Mouse (Mus musculus) right cerebral cortex, adult 18-20 months (tissue): ENCODE data around the gene F2r.

ENCODE experiments used
- DNase-seq: peaks from one replicate; pipeline ENCODE4 v3.0.0; 2022; ENCODE audit warnings: mixed read lengths

The F2r gene

DNA sequence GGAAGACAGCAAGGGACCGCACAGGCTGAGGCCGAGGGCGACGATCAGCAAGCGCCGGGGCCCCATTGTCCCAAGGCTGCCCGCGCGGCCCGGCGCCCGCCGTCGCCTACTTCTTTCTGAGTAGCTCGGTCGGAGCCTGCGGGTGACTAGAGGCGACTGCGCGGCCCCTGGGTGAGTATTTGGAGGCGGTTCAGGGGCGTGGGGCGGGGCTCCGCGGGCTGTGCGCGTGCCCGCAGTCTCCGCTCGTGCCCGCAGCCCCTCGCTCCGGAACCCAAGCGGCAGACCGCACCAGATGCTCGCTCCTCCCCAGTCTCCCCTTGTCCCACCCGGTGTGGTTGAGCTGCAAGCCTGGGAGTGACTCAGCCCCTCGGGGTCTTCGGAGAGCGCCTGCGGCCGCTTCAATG lies at the start of gene F2r:
Gene F2r, minus strand, starts transcription at position 179 of the 404 bp plus-strand sequence.
- DNase-seq, result peak; percentile 44

DNA sequence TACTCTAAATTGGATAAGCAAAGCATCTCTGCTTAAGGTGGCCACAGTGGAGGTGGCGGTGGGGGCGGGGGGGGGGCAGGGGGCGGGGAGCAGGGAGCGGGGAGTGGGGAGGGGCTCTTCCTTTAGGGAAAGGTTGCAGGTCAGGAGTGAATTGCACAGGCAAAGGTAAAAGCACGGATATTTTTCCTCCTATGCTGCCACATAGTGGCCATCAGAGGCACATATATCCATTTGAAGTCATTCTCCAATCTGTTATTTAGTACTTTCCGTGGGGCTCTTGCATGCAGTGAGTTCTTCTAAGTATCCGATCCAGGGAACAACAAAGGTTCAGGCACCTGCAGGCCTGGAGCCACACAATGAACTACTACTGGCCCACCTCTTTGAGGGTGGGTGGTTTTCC lies 49.0 kb upstream of the F2r start:
- DNase-seq, result no peak

DNA sequence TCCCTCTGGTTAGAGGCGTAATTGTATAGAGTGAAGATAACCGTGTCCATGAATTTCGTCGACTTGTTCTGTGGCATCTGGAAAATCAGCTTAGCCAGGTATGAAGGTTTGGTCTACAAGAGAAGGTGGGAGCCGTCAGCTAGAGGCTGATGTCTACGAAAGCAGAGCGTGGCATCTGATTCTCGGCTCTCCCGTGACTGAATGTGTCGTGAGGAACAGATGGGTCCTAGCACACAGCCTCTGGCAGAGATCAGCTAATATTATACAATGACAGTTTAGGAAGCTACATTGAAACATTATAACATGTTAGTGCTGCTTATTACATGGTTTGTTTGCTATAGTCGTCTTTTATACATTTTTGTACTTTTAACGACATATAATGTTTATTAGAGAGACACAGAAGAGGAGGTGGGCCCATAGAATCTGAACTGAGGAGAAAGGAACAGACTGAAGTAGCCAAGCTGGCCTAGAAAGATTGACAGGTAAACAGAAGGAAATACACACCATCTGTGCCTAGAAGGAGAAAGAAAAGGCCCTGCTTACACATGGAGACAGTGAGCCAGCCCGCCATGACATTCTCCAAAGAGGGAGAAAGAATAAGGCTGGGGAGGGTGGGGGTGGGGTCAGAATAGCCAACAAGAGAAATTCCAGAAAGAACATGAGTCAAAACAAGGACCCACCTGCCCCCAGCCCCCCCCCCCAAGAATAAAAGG lies 47.5 kb upstream of the F2r start:
- DNase-seq, result no peak

DNA sequence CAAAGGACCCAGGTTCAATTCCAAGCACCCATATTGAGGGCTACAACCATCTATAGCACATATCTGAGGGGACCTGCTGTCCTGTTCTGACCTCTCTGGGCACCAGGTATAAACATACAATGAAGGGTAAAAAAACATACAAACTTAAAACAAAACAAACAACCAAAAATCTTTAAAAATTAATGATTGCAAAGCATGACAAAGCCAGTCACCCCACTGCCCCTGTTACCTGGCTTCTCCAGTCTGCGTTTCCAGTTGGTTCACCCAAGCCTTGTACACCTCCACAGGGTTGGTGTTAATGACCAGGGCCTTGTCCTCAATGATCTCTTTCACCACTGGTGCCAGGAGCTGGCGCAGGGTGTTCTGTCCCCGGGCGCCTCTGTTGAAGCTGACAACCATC lies 45.5 kb upstream of the F2r start:
- no peak for DNase-seq

DNA sequence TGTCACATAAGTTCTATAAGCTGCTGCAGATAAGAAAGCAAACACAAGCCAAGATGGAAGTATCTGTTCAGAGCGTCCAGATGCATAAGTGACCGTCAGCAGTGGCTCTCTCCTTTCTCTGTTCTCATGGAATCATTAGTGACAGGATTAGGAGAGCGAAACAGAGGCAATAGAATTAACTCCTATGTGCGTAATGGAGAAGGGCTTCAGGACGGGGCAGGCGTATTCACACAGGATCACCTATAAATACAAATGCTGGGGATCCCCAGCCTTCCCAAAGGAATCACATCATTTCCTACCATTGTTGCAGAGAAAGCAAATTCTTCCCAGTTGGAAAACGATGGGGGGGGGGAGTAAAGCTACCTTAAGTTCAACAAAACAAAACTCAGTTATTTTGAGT lies 41.1 kb upstream of the F2r start:
- no peak for DNase-seq

DNA sequence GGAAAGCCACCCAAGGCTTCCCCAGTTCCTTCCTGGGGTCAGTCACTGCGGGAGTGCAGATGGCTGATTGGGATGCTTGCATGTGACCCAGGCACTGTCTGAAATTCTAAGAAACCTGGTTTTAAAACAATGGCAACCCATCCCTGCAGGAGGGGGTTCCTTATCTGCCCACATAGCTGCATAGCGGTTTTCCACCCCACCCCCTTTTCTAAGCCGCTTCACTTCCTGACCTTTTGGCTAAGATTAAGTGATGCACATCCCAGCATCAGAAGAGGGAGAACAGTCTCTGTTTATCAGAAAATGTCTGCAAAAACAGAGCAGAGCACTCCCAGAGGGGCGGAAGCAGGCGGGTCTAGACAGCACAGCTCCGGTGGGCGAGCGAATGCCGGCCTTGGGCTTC lies 38.9 kb upstream of the F2r start:
- DNase-seq, result no peak

DNA sequence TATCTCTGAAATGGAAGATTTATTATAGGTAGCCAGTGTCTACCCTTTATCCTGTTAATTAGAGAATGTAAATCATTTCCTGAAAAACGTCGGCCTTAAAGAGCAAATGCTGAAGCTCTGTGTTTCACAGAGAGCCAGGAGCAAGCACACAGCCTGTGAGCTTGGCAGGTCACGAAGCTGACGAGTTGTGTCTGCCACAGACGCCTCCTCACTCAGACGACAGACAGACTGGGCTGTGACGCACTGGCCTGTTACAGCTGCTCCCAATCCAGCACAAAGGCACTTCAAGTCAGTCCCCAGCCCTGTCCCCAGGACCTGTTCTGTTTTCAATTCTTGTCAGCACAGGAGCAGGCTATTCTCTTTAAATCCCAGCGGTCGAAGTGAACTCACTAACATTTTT lies 37.0 kb upstream of the F2r start:
- DNase-seq, result peak; percentile 41

DNA sequence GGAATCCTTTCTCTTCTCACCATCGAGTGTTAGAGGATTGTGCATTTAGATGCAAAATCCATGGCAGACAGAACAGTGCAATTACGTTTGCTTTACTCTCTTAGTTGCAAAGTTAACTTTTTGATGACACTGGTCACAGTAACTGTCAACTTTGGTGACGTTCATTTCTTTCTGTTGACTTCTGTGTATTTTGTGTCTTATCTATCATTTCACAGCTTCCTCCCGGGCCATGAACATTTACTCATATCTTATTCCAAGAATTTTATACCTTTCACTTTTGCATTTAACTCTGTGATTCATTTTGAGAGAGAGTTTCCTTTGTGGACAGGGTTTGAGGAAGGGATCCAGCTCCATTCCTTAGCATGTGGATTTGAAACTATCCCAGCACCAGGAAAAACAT lies 35.4 kb upstream of the F2r start:
- DNase-seq, result no peak

DNA sequence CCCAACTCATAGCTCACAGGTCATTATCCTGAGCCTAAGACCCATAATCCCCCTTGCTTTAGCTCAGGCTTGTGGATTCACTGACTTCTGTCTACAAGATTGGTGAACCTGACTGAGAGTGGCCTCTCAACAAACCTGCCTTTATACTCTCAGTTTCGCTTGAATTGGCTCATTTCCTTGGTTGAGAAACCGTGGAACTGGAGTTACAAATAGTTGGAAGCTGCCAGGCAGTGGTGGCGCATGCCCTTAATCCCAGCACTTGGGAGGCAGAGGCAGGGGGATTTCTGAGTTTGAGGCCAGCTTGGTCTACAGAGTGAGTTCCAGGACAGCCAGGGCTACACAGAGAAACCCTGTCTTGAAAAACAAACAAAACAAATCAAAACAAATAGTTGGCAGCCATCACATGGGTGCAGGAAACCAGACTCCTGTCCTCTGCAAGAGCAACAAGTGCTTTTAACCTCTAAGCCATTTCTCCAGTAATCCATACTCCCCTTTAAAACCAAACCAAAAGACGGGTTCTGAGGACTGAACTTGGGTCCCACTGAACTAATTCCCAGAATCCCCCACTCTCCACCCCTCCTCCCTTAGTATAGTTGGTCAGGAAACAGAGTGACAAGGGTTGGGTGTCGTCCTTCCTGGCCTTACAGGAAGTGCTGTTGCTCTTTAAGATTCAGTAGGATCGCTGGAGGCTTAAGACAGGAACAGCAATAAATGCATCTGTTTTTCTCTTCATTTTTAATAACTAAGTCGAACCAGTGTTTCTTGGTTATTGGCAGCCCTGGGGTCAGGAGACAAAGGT lies 33.8 kb upstream of the F2r start:
- DNase-seq, result no peak

DNA sequence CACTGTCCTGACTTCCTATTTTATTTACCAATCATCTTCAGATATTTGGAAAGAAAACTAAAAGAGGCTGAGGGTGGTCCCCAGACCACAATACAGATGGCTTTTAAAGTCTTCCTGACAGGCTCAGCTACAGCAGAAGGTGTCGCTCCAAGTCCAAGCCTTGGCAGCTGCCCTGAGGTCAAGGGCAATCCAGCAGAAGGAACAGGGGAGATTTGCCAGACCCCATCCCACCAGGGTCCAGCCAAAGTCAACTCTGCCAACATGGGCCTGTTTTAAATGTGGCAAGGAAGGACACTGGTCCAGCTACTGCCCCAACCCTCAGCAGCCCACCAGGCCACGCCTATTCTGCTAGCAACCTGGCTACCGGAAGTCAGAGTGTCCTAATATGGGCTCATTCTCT lies 31.7 kb upstream of the F2r start:
- DNase-seq, result no peak

DNA sequence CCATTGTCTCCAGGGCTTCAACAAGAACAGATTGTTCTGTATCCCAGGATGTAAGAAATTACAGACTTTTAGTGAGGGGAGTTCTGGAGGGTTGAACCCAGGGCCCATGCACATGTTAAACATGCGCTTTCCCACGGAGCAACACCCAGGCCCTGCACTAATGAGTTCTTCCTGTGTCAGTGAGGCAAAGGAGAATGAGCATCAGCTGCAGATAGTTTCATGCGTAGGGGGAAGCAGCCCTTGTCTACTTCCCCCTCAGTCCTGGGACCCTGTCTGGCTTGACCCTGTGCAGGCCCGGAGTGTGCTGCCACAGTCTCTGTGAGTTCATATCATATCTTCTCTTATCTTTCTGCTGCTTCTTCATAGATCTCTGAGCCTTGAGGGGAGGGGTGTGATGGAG lies 29.0 kb upstream of the F2r start:
- DNase-seq, result no peak

DNA sequence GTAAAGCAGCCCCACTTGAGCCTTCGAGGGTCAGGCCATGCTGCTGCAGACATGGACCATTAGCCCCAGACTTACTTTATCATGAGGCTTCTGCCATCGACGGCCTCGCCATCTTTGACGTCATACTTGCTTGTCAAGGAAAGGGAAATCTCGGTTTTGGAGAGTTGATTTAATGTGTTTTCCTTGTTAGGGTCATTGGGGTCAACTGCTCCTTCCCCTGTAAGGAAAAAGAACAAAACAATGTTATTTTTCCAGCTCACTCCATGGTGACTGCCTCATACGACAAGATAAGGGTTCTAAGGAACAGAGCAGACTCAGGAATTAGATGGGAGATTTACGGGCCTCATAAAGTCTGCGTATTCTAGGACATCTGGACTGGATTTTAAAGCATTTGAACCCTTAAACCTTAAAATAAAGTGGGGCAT lies 28.4 kb upstream of the F2r start:
- DNase-seq, result no peak

DNA sequence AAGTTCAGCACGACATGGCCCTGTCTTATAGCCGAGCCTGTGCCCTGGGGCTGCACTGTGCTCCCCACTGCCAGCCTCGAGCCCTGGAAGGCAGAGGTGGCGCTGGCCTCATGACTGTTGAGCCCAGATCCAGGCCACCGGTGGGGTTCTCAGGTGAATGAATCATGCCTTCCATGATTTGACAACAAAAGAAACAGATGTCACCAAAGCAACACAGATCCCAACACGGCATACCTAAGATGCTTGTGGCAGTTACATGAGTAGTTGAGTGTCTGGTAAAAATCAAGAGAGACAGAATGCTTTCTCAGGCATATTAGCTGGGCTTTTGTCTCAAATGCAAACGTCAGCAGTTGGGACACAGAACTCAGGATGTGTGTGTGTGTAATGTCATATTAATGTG lies 25.5 kb upstream of the F2r start:
- no peak for DNase-seq

DNA sequence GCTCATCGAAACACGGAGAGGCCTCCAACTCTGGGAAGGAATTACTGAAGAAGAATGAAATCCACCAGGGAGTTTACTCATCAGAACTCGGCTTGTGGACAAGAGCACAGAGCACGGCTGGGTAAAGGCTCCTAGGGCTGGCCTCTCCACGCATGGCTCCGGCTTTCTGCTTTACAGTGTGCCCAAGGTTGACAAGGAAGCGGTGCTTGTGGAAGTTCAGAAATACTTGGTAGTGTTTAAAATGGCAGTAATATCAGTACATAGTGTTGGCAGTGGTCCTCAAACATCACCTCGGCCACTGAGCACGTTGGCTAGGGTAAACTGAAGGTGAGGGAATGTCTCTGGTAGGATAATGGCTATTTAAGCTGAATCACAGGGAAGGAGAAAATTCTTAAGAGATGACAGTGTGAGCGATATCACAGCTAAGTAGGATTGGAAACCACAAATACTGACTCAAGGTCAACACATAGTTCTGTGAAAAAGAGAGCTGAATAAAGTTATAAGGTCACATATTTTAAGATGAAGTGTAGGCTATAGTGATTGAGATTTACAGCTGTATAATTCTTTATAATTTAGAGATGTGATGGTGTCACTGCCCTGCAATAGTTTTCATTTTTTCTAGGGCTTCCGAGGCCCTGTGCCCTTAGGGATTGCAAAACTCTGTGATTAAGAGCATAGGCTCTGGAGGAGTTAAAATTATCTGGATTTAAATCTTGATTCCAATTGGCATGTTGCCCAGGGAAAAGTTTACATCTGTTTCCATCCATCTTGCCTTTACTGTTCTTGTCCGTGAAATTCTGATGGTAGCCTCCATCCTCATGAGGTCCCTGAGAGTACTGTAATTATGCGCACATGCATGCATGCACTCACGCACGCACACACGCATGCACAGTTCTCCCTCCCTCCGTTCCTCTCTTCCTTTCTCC lies 23.0 kb upstream of the F2r start:
- no peak for DNase-seq

DNA sequence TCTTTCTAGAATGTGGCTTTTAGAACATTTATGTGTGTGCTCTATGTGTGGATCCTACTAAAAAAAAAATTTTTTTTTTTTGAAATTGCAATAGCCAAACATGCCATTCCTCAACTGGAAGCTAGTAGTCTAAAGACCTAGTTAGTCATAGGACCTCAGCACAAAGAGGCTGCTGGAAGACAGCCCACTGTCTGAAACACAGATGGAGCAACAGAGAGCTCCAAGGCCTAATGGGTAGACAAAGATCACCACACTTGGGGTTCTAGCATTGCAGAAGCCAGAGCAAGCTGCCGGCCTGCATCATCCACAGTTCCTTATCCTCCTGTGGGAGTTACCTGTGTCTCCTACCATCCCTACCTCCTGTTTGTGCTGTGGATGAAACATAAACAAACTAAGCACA lies 22.1 kb upstream of the F2r start:
- no peak for DNase-seq

DNA sequence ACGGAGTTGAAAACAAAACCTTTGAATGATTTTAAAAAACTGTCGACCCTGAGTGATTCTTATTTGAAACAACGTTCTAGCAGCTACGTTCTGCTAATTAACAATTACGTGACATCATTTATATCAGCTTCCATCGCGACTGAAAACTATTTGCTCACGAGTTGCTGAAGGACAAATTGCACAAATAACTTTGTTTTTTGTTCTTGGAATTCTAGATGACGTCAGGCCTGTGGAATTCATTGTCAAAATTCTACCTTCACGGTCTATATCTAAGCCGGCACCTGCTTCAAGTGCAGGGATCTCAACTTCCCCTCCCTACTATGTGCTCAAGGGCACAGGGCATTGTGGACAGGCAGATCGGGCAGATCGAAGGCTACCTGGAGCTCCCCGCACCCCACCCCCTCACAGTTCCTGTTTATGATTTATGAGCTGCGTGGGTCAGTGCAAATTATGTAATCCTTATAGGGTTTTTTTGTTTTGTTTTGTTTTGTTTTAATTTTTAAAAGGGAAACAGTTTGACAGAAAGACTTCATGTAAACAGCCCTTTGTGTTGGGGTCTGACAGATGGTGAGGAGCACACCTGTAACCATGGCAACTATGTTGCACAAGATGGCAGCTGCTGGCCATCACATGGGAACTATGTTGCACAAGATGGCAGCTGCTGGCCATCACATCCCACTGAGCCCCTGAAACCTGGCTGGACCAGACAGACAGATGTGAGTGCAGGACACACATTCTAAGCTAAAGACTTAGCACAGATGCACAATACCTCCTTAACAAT lies 21.2 kb upstream of the F2r start:
- no peak for DNase-seq

DNA sequence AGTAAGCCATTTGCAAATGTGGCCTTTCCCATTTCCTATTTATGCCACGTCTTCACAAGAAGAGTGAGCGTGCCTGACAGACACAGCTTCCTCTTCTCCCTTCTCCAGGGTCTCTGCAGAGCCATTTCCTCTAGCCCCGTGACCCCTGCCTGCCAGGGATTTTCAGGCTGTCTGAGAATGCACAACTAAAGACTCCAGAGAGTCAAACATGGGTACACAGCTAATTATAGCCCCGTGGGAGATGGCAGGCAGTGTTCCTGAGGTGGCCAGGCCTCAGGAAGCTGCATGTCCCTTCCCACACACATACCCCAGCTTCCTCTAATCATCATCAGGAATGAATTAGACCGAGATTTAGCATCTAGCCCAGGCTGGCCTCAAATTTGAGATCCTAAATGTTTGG lies 20.6 kb upstream of the F2r start:
- DNase-seq, result no peak

DNA sequence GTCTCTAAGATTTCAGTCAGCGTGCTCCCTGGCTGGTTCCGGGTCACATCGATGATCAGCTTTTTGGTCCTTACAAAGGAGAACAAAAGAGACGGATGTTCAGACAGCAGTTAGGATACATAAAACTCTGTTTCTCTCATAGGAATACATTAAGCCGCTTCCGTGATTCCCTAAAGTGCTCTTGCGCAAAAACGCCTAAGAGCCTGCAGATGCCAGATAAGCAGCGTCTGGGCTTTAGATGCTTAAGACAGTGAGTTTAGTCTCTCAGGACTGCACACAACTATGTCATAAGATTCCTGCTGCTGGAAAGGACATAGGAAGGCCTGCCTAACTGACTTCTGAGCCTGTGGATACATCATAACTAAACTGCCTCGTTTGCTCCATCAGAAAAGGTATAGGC lies 19.4 kb upstream of the F2r start:
- DNase-seq, result no peak

DNA sequence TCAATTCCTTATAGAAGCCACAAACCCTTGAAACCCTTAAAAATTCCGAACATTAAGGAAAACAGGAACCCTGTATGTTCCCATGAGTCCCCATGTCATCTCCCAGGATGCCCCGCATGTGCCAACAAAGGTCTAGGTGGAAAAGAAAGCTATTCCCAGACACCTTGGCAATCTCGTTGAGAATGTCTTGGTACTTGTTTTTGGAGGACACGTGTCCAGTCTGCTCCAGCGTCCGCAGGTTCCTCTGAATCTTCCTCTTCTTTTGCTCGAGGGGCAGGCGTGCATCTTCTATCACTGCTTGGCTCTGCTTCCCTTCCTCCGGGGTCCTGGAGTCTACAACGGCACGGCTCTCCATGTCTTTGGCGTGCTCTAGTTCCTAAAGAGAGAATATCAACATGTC lies 17.0 kb upstream of the F2r start:
- no peak for DNase-seq

DNA sequence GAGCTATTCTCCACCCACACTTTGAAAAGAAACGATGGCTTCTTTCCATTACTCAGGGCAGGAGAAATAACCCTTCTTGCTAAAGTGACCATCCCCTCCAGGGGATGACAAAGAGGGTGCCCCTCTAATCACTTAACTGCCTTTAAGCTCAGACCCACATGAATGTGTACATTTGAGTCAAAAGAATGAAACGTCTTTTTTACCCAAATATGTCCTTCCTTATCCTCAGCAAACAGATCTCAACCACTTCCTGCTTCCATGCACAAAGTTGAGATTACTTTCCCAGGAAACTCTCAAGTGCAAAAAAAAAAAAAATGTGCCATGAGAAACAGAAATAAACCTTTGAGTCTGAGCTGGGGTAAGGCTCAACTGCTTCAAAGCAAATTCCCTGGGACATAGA lies 16.2 kb upstream of the F2r start:
- DNase-seq, result no peak

DNA sequence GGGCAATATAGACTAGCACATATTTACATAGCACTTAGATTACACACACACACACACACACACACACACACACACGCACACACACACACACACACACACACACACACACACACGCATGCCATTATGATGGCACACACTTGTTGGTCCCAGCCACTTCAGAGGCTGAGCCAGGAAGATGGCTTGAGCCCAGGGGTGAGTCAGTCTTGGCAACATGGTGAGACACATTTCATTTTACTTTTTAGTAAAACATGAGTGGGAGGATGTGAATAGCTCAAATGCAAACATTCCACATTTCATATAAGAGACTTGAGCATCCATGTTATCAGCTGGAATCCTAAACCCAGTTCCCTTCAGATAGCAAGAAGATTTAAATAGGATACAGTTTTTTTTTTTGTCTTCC lies 15.1 kb upstream of the F2r start:
- peak; percentile 29 for DNase-seq

DNA sequence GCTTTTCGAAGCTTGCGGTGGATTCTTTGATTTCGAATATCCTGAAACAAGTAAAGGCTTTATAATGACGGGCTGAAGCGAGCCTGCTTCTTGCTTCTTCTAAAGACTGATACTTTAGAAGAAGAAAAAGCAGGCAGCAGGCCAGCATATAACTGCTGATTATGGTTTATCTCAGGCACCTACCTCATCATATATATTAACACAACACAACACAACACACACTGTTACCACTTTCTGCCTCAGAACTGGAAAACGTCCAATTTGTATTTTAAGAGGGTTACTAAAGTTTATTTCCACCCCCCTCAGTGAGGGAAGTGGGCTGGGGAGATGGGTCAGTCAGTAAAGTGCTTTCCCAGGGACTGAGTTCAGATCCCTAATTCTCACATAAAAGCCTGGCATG lies 13.9 kb upstream of the F2r start:
- no peak for DNase-seq

DNA sequence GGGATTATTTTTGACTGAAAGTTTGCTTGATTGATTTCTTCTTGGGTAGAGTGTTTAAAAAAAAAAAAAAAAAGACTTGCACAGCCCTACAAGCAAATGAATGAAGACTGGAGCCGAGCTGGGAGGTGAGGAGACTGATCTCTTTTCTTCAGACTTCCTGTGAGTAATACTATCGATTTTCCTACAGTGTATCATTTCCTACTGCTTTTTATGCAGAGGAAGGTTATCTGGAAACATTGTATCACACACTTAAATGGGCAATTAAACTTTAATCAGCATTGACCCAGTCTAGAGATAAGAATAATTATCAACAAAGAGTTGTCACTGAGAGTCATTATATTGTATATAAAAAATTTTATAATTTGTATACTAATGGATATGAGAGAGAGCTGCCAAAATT lies 12.5 kb upstream of the F2r start:
- DNase-seq, result no peak
